Mouse (Mus musculus): ENCODE measurements at regions not wholly inside any gene's neighbourhood (a gene's known extent, or its start where the extent isn't known, plus 50 kb on each side); places are given as distances from the start of the nearest gene placed in this dataset.

DNA sequence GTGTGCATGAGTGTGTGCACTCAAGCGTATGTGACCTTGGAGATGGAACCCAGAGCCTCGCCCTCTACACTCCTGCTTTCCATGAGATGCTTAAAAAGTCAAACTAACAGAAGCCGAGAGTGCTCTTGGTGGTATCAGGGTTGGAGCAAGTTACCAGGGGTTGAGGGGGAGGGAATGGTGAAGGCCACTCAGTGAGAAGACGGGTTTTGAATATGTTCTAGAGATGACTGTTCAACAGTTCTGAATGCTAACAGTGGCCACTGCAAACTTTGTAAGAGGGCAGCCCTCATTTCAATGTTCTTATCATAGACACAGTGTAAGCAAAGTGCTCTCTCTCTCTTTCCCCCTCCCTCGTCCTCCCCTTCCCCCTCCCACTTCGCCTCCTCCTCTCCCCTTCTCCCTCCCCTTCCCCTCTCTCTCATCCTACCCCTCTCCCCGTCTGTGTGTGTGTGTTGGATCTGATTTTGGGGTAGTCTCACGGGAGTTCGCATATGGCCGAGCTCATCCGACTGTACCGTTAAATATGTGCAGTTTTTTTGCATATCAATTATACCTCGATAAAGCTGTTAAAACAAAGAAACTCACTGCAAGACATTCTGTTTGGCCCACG, 75.5 kb upstream of the 4931429L15Rik start:
- TF ChIP-seq CTCF (IDR thresholded peaks at IDR 0.05; ENCODE audit: extremely low read depth, insufficient read length, insufficient replicate concordance, low read depth, low read length) = no peak
- no peak for TF ChIP-seq POLR2A (IDR thresholded peaks at IDR 0.05; ENCODE audit: low read depth, low read length)

All from small intestine, adult 2 months (tissue).